Mouse (Mus musculus): ENCODE measurements around the gene Pi4k2b. TPM values are rescaled to one million over a fixed set of nuclear protein-coding genes. Genes with fewer than 3 reads are reported as not detected.

Gene Pi4k2b
- polyA plus RNA-seq, 1 experiment from 2014 or later: 6.2 TPM

- peak overlapping the region; percentile 74 for H3K4me3 ChIP-seq
- peak overlapping the region; percentile 85 for H3K9ac ChIP-seq
- 5% methylated on average over 37 of the region's 37 CpGs for WGBS
- no peaks in the 10 kb centered on the region for H3K9me3 ChIP-seq
- H3K27ac ChIP-seq (replicated peaks): peak overlapping the region; percentile 75
- peak; percentile 71 for ATAC-seq (ENCODE audit: extremely low read depth, insufficient number of reproducible peaks, low FRiP score, low TSS enrichment)
- H3K36me3 ChIP-seq: peaks cover 23% of the 10 kb centered on the region
- H3K4me1 ChIP-seq: peaks cover 6% of the 10 kb centered on the region; the same call in 1 of the 2 replicates
- H3K27me3 ChIP-seq (replicated peaks): 0 out of 2 replicates have a peak, but pooled peaks cover 4% of the 10 kb centered on the region
- H3K4me2 ChIP-seq: peak overlapping the region; percentile 82
Measured at GRCm38 (mm10) chr5:52782523-52783250, 41.3 kb downstream of the Pi4k2b start.

DNA sequence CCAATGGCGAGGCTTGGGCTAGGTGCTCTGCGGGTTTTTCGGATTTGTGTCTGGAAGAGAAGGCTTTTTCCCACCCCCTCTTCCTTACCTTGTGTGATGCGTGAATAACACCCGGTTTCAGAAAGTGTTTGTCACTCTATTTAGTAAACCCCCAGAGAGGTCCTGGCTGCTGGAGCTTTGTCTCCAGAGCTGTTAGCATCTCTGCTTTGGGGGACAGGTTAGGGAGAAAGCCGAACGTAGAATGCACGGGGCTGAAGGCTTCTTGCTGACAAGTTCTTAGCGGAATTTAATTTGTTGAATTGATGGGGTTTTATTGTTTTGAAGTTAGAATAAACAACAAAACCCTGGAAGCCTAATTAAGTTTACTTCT is 41.9 kb downstream of the Pi4k2b start:
- peaks cover 26% of the 10 kb centered on the region for H3K36me3 ChIP-seq
- WGBS: 1% methylated on average over 9 of the region's 9 CpGs
- peak overlapping the region; percentile 85 for H3K9ac ChIP-seq
- peaks cover 6% of the 10 kb centered on the region; the same call in 1 of the 2 replicates for H3K4me1 ChIP-seq
- ATAC-seq (ENCODE audit: extremely low read depth, insufficient number of reproducible peaks, low FRiP score, low TSS enrichment): 0 out of 2 replicates have a peak, but pooled peaks have one; percentile 8
- peak overlapping the region; percentile 74 for H3K4me3 ChIP-seq
- H3K4me2 ChIP-seq: peak overlapping the region; percentile 82
- peak overlapping the region; percentile 75 for H3K27ac ChIP-seq (replicated peaks)
- no peaks in the 10 kb centered on the region for H3K9me3 ChIP-seq
- H3K27me3 ChIP-seq (replicated peaks): 0 out of 2 replicates have a peak, but pooled peaks cover 4% of the 10 kb centered on the region

- peaks cover 6% of the 10 kb centered on the region; the same call in 1 of the 2 replicates for H3K4me1 ChIP-seq
- H3K4me3 ChIP-seq: peak overlapping the region; percentile 74
- 68% methylated on average over 2 of the region's 2 CpGs for WGBS
Measured at GRCm38 (mm10) chr5:52783957-52784356, 42.6 kb downstream of the Pi4k2b start.

DNA sequence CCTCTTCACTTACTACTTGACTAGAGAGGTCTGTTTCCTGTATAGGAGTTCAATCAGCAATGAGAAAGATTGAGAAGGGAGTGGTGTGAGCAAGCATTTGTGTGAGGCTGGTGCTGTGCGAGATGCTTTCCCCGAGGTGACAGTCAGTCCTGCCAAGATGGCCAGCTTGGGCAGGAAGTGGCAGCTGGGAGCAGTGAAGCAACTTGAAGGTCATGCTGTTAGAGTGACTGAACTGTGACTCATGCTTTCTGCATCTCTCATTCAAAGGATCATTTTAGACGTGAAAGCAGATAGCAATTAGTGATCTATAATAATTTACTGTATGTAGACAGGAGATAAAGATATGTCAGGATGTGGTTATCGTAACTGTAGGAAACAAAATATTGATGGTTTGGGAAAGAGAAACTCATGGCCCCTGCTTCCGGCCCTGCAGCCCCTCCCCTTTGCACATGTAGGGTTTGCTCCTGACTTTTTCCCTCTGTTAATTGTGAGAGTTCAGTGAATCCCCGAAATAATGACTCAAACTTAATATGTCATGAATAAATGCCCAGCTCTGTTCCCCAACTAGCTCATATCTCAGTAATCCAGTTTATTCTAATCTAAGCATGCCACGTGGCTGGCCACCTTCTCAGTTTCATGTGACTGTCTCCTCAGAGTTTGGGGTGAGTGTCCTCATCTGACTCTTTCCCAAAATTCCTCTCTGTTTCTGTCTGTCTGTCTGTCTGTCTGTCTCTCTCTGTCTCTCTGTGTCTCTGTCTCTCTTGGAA is 45.4 kb downstream of the Pi4k2b start:
- WGBS: 62% methylated on average over 7 of the region's 7 CpGs
- H3K9ac ChIP-seq: no peak overlapping the region
- ATAC-seq (ENCODE audit: extremely low read depth, insufficient number of reproducible peaks, low FRiP score, low TSS enrichment): no peak
- no peaks in the 10 kb centered on the region for H3K9me3 ChIP-seq
- H3K4me1 ChIP-seq: peaks cover 6% of the 10 kb centered on the region; the same call in 1 of the 2 replicates
- H3K4me2 ChIP-seq: no peak overlapping the region
- H3K27me3 ChIP-seq (replicated peaks): no peaks in the 10 kb centered on the region
- no peak overlapping the region for H3K4me3 ChIP-seq
- H3K36me3 ChIP-seq: peaks cover 44% of the 10 kb centered on the region
- no peak overlapping the region for H3K27ac ChIP-seq (replicated peaks)

More at GRCm38 (mm10) chr5:52783957-52784356, 42.6 kb downstream of the Pi4k2b start:
- Histone ChIP-seq H3K27me3 (replicated peaks) (0 out of 2 replicates have a peak, but pooled peaks cover 4% of the 10 kb centered on the region), H3K36me3 (peaks cover 33% of the 10 kb centered on the region), H3K9me3 (no peaks in the 10 kb centered on the region), H3K27ac (replicated peaks) (no peak overlapping the region), H3K4me2 (peak overlapping the region; percentile 82), H3K9ac (no peak overlapping the region)
- ATAC-seq (ENCODE audit: extremely low read depth, insufficient number of reproducible peaks, low FRiP score, low TSS enrichment): no peak

DNA sequence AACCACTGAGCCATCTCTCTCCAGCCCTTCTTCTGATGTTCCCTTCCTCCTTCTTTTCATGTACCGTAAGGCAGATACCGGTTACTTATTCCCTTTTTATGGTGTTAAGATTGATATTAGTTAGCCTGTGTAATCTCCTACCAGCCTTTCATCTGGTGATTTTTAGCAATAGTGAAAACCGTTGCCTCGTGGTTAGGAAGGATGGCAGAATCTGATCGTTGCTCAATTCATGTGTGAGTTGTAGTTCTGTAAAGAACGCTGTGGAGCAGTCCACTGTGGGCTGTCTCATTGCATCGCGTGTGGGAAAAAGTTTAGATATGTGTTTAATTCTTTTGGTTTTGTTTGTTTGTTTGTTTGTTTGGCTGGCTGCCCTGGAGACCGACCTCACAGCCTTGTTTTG is 51.9 kb downstream of the Pi4k2b start:
- H3K36me3 ChIP-seq: peaks cover 50% of the 10 kb centered on the region
- no peak overlapping the region for H3K9ac ChIP-seq
- H3K4me3 ChIP-seq: no peak overlapping the region
- H3K9me3 ChIP-seq: no peaks in the 10 kb centered on the region
- H3K4me1 ChIP-seq: no peaks in the 10 kb centered on the region
- no peak for ATAC-seq (ENCODE audit: extremely low read depth, insufficient number of reproducible peaks, low FRiP score, low TSS enrichment)
- no peaks in the 10 kb centered on the region for H3K27me3 ChIP-seq (replicated peaks)
- H3K4me2 ChIP-seq: no peak overlapping the region
- 92% methylated on average over 9 of the region's 9 CpGs for WGBS
- H3K27ac ChIP-seq (replicated peaks): no peak overlapping the region

GRCm38 (mm10) chr5:52794109-52794508 is 52.7 kb downstream of the Pi4k2b start:
- Histone ChIP-seq H3K4me2 (no peak overlapping the region), H3K9me3 (no peaks in the 10 kb centered on the region), H3K4me1 (no peaks in the 10 kb centered on the region), H3K27ac (replicated peaks) (no peak overlapping the region), H3K27me3 (replicated peaks) (no peaks in the 10 kb centered on the region), H3K36me3 (peaks cover 50% of the 10 kb centered on the region), H3K9ac (no peak overlapping the region), H3K4me3 (no peak overlapping the region)
- WGBS: 85% methylated on average over 9 of the region's 9 CpGs
- ATAC-seq (ENCODE audit: extremely low read depth, insufficient number of reproducible peaks, low FRiP score, low TSS enrichment): no peak

GRCm38 (mm10) chr5:52799274-52799985 is 58.1 kb downstream of the Pi4k2b start:
- Histone ChIP-seq H3K36me3 (peaks cover 68% of the 10 kb centered on the region), H3K9me3 (no peaks in the 10 kb centered on the region), H3K27me3 (replicated peaks) (no peaks in the 10 kb centered on the region), H3K4me2 (no peak overlapping the region), H3K9ac (no peak overlapping the region), H3K4me3 (no peak overlapping the region), H3K4me1 (no peaks in the 10 kb centered on the region), H3K27ac (replicated peaks) (no peak overlapping the region)
- no peak for ATAC-seq (ENCODE audit: extremely low read depth, insufficient number of reproducible peaks, low FRiP score, low TSS enrichment)
- 87% methylated on average over 12 of the region's 12 CpGs for WGBS

DNA sequence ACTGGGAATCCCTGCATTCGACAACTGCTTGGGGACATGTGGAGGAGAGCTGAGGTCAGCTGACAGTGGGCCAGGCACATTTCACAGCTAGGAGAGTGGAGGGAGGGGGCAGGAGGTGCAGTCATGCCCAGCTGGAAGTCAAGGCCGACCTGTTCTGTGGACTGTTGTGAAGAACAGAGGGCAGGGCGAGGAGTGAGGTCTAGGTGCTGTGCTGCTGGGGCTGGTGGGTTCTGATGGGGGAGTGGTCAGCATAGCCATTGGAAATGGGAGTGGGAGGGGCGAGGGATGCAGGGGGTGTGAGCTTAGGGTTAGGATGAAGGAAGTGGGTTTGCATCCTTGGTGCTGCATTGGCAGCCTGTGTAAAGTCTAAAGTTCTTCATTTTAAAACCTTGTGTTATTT is 64.4 kb downstream of the Pi4k2b start:
- H3K4me2 ChIP-seq: no peak overlapping the region
- H3K4me3 ChIP-seq: no peak overlapping the region
- H3K27me3 ChIP-seq (replicated peaks): no peaks in the 10 kb centered on the region
- H3K4me1 ChIP-seq: peaks cover 18% of the 10 kb centered on the region
- 65% methylated on average over 4 of the region's 4 CpGs for WGBS
- no peaks in the 10 kb centered on the region for H3K9me3 ChIP-seq
- peaks cover 57% of the 10 kb centered on the region for H3K36me3 ChIP-seq
- H3K27ac ChIP-seq (replicated peaks): no peak overlapping the region
- H3K9ac ChIP-seq: no peak overlapping the region
- ATAC-seq (ENCODE audit: extremely low read depth, insufficient number of reproducible peaks, low FRiP score, low TSS enrichment): no peak

- H3K4me3 ChIP-seq: no peak overlapping the region
- peaks cover 61% of the 10 kb centered on the region for H3K36me3 ChIP-seq
- no peaks in the 10 kb centered on the region for H3K27me3 ChIP-seq (replicated peaks)
- no peaks in the 10 kb centered on the region for H3K9me3 ChIP-seq
- peaks cover 18% of the 10 kb centered on the region for H3K4me1 ChIP-seq
- no peak overlapping the region for H3K27ac ChIP-seq (replicated peaks)
- ATAC-seq (ENCODE audit: extremely low read depth, insufficient number of reproducible peaks, low FRiP score, low TSS enrichment): no peak
- WGBS: 49% methylated on average over 8 of the region's 8 CpGs
- peak overlapping the region; percentile 0; the same call in 1 of the 2 replicates for H3K4me2 ChIP-seq
- 0 out of 2 replicates have a peak overlapping the region, but pooled peaks have one; percentile 12 for H3K9ac ChIP-seq
Measured at GRCm38 (mm10) chr5:52806349-52806748, 65.0 kb downstream of the Pi4k2b start.

GRCm38 (mm10) chr5:52807030-52807429 is 65.7 kb downstream of the Pi4k2b start:
- peaks cover 18% of the 10 kb centered on the region for H3K4me1 ChIP-seq
- H3K4me3 ChIP-seq: no peak overlapping the region
- H3K9me3 ChIP-seq: no peaks in the 10 kb centered on the region
- peaks cover 63% of the 10 kb centered on the region for H3K36me3 ChIP-seq
- H3K9ac ChIP-seq: no peak overlapping the region
- H3K27ac ChIP-seq (replicated peaks): no peak overlapping the region
- ATAC-seq (ENCODE audit: extremely low read depth, insufficient number of reproducible peaks, low FRiP score, low TSS enrichment): no peak
- no peaks in the 10 kb centered on the region for H3K27me3 ChIP-seq (replicated peaks)
- WGBS: 73% methylated on average over 7 of the region's 7 CpGs
- H3K4me2 ChIP-seq: peak overlapping the region; percentile 0; the same call in 1 of the 2 replicates

- Histone ChIP-seq H3K36me3 (peaks cover 68% of the 10 kb centered on the region), H3K27me3 (replicated peaks) (no peaks in the 10 kb centered on the region), H3K9ac (no peak overlapping the region), H3K4me2 (no peak overlapping the region), H3K4me3 (no peak overlapping the region), H3K9me3 (no peaks in the 10 kb centered on the region), H3K4me1 (peaks cover 18% of the 10 kb centered on the region), H3K27ac (replicated peaks) (no peak overlapping the region)
- ATAC-seq (ENCODE audit: extremely low read depth, insufficient number of reproducible peaks, low FRiP score, low TSS enrichment): no peak
- WGBS: 97% methylated on average over 6 of the region's 6 CpGs
Measured at GRCm38 (mm10) chr5:52810446-52810845, 69.1 kb downstream of the Pi4k2b start.

Measured in heart, embryonic 13.5 days (tissue).